Mouse (Mus musculus): ENCODE measurements at regions not wholly inside any gene's neighbourhood (a gene's known extent, or its start where the extent isn't known, plus 50 kb on each side); places are given as distances from the start of the nearest gene placed in this dataset.

DNA sequence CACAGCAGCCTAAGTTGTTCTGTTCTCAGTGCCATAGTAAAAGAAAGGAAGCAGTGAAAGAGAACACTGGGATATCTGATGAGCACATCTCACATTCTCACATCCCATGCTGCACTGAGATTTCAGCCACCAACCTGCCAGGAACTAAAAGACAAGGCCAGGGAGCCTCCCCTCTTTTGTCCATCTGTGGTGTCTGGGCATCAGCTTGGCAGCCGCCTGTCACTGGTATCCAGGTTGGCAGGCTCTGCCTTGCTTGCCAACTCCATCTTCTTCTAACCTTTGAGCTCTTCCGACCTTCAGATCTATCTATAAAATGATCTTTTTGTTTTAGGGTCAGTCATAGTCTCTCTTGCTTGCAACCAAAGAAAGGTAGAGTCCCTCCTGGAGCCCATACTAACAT lies 228.5 kb upstream of the Mgmt start:
- DNase-seq (ENCODE audit: low spot score): no peak

DNA sequence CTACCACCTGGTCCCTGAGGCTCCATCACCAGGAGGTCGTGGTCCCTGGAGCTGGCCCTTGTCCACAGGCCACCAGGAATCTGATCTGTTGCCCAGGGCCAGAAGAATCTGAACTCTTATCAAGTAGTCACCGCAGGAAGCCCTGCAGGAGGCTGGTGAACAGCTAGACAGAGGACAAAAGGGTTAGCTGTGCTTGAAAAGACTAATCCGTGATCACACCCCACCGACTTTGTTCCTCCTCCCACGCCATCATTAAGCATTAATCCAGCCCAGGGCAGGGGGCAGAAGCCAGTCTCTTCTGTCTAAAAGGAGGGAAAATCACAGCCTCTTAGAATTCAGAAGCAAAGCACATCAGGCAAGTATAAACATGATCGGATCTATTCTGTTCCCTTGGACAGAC lies 227.7 kb upstream of the Mgmt start:
- DNase-seq (ENCODE audit: low spot score): no peak

DNA sequence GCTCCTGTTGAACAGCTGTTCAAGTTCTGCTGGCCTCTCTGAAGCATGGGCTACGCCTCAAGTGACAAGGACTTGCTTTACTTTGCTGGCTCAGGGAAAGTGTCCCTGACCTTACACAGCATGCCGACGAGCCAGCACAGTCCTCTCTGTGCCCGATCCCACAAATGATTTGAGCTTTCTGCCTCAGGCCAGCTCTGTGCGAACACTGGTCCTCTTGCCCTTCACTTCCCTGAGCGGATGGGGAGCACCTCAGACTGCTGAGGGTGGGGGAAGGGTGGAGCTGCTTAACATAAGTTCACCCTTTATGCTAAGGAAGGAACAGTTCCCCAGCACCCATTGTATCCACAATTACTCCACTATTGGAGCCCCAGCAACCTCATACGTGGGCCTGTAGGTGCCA lies 223.7 kb upstream of the Mgmt start:
- no peak for DNase-seq (ENCODE audit: low spot score)

DNA sequence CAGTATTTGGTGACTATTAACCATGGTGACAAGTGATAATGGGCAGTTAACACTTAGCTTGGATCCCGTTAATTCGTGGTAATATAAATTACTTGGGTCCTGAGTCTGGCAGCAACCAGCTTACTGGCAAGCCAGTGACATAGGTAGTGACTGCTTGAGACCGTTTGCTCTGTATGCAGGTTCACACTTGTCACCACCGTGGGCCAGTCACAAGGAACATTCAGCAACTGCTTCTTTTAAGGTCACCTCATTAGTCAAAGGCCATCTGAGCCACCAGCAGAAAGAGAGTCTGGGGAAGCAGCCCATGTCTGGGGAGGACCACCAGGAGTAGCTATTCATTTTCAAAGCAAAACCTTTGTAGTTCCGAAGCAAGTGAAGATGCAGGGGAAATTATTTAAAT lies 220.3 kb upstream of the Mgmt start:
- DNase-seq (ENCODE audit: low spot score): no peak

DNA sequence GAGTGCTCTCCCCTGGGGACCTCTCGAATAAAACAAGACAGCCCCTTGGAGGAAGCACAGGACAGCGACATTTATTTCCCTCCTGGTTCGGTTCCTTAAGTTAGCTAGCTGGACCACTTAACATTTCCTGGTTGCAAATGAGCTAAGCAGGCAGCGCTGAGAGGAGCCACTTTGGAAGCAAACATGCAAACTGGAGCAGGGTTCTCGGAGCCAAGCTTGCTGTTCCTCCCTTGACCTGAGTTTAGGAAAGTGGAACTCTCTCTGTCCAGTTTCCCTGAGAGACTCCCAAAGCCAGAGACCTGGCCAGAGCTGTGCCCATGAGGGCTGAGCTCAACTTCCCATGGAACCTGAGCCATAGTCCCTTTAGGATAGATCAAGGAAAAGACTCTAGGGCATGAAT lies 219.4 kb upstream of the Mgmt start:
- no peak for DNase-seq (ENCODE audit: low spot score)

DNA sequence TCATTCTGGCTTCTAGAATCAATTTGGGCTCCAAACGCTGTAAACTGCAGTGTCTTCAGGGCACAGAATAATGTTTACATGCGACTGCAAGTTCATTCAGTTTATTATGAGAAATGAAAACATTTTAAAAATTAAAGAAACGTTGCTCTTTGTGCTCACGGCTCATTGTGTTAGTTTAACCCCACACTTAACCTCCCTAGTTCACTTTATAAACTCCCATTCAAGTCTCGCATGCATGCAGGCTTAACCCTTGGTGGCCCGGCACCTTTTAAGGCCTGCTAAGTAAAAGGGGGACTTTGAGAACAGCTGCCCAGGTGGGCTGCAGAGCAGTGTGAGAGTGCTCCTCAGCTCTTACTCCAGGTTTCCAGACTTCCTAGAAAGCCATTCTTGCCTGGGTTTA lies 218.3 kb upstream of the Mgmt start:
- DNase-seq (ENCODE audit: low spot score): no peak

- DNase-seq (ENCODE audit: low spot score): no peak
Measured at GRCm38 (mm10) chr7:136676987-136677545, 217.3 kb upstream of the Mgmt start.

DNA sequence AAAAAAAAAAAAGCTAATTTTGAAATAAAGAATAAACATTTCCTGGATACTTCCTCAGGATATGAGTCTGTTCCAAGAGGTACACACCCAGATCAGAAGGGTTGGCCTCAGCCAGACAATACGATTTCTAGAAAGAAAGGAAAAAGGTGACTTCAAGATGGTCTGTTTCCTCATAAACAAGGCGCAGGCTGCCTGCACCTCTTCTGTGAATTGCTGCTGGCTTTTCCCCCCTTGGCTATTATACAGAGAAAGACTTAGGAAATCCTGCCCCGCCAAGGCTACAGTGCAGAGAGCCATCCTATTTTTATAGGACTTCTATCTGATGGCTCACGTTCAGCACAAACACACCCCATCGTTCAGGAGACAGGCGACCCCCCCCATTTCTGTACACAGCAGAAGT lies 204.8 kb upstream of the Mgmt start:
- DNase-seq (ENCODE audit: low spot score): no peak

DNA sequence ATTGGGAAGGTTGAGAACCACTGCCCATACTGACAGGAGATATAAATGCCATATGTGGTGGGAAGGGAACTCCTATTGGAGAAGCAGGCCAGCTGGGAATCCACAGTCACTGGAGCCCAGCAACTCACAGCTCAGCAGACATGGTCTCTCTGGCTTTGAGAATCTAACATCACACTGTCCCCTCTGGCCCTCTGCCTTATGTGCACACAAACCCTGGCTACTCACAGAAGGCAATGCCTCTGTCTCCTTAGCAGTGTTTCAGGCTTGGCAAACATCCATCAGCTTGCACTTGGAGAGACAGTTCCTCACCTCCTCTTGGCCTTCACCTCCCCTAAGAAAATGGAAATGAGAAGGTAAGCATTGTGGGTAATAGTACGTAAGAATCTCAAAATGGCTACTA lies 188.2 kb upstream of the Mgmt start:
- DNase-seq (ENCODE audit: low spot score): no peak

- no peak for DNase-seq (ENCODE audit: low spot score)
Measured at GRCm38 (mm10) chr7:136707200-136708003, 187.0 kb upstream of the Mgmt start.

GRCm38 (mm10) chr7:136708004-136708435 lies 186.4 kb upstream of the Mgmt start:
- no peak for DNase-seq (ENCODE audit: low spot score)

DNA sequence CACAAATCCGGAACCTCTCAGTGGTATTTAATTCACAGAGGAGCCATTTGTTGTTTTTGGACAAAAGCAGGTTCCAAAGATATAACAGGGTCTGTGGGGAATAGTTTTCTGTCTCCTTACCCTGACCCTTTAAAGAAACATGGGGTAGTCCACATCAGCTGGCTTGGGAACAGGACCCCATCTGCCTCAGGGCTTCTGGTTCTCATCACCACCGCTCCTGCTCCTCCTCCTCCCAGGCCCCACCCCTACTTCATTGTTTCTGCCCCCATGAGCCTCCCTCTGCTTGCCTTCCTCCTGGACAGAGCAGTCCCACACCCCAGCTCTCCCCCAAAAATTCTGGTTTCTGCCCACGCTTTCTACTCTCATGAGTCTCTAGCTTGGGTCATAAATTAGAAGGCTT lies 183.8 kb upstream of the Mgmt start:
- DNase-seq (ENCODE audit: low spot score): no peak

- no peak for DNase-seq (ENCODE audit: low spot score)
Measured at GRCm38 (mm10) chr7:136712962-136713640, 181.3 kb upstream of the Mgmt start.

DNA sequence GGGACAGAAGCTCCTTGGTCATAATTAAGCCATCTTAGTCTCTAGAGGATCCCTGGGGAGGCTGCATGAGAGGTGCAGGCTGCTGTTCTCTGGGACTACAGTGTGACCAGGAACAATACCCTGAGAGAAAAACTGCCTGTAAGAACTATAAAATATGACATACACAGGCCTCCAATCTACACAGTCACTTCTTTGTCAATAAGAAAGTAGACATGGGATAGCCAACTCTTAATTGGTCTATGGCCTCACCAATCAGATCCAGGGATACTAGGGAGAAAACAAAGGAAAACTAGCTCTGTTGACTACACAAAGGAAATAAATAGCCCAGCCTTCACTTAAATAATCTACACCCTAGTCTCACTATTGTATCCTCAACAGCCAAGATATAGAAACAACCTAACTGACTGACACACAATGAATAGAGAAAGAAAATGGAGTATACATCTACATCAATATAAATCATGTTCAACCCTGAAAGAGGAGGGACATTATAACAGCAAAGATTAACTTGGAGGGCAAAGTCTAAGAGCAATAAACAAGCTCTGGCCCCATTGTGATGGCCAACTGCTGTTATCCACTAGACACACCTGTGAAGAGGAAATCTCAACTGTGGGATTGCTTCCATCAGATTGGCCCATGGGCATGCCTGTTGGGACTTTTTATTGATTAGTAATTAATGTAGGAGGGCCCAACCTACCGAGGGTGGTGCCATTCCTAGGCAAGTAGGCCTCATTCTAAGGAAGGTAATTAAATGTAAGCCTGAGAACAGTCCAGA lies 166.6 kb upstream of the Mgmt start:
- DNase-seq (ENCODE audit: low spot score): no peak

DNA sequence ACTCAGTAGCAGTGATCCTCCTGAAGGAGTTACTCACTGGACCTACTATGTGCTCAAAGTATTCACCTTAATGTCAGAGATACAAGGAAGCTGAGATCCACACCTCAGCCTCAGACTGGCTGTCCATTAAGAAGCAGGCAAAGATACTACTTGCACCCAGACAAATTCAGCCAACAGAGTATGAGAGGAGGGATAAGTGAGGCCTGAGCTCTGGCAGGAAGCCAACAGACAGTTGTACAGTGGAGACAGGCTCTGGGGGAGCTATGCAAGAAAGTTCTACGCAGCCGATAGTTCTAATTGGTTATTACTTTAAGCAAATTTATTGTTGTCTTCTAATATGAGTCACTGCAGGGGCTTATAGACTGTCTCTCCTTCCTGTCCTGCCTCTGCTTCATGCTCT lies 152.2 kb upstream of the Mgmt start:
- no peak for DNase-seq (ENCODE audit: low spot score)

- DNase-seq (ENCODE audit: low spot score): no peak
Measured at GRCm38 (mm10) chr7:136745412-136745811, 149.0 kb upstream of the Mgmt start.

- no peak for DNase-seq (ENCODE audit: low spot score)
Measured at GRCm38 (mm10) chr7:136751477-136751876, 142.9 kb upstream of the Mgmt start.

DNA sequence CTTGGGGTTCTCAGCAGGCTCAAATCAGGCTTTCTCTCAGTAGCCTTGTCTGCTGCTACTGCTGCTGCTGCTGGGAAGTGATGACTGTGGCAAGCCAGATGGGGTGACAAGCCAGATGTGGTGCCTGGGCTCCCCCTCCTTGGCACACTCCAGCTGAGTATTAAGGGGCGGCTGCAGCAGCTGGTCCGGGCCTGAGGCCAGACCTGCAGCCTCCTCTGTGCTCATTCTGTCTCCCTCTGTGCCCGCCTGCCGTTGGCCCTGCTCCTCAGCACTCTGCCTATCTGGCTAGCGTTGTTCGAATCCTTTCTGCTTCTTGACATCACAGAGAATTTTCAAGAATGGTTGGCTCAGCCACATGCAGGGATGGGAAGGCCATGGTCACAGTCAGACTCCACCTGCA lies 139.6 kb upstream of the Mgmt start:
- peak; percentile 2 for DNase-seq (ENCODE audit: low spot score)

GRCm38 (mm10) chr7:136765026-136765425 lies 129.4 kb upstream of the Mgmt start:
- DNase-seq (ENCODE audit: low spot score): no peak

GRCm38 (mm10) chr7:136767231-136767630 lies 127.2 kb upstream of the Mgmt start:
- no peak for DNase-seq (ENCODE audit: low spot score)

DNA sequence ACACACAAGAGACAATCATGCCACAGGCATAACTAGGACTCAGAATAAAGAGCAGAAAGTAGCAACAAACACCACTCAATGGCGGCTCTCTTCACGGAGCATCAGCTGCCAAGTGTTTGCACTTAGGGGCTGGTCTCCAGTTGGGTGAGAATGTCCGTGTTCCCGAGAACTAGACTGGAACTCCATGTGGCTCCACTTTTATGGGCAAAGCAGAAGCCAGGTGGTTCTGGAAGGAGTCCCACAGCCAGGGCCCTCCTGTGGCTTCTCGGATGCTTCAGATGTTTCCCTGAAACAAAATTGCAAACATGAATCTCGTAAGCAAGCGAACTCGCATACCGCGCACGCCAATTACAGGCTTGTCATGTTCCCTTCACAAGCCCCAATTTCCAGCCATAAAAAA lies 113.7 kb upstream of the Mgmt start:
- no peak for DNase-seq (ENCODE audit: low spot score)

DNA sequence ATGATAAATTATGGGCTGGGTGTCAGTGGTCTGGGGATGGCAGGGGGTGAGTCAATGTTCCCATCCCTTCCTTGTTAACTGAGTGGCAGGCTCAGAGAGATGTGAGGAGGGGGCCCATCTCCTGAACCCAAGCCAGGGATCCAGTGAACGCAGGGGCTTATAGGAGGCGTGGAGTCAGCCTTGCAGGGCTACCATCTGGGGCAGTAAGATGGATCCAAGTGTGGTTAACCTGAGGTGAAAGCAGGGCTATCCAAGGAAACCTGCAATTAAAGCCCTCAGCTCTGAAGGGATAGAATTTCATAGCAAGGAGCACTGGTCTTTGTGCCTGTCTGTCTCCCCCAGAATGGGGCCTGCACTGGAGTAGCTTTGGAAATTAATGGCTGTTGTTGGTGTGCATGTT lies 103.3 kb upstream of the Mgmt start:
- no peak for DNase-seq (ENCODE audit: low spot score)

- DNase-seq (ENCODE audit: low spot score): no peak
Measured at GRCm38 (mm10) chr7:136792131-136792530, 102.3 kb upstream of the Mgmt start.

Data from layer of hippocampus, adult 11-12 months (tissue).